Mouse (Mus musculus) testis, adult 2 months (tissue): ENCODE data around the gene Rnf180.
"Not testable (repeated sequence)": the region's sequence is repeated elsewhere in the genome, so short reads cannot be mapped to it uniquely, and the experiment has no call there.

Experiments
- CTCF ChIP-seq: fragments of 200-500 bp; IDR thresholded peaks from 2 replicates; pipeline ENCODE4 v1.5.1; 2012; ENCODE audit warnings: low read depth, mild to moderate bottlenecking, inconsistent platforms, low read length, moderate library complexity; ENCODE audit not compliant: control insufficient read depth, insufficient read depth, insufficient replicate concordance
- POLR2A ChIP-seq: fragments of 200-500 bp; IDR thresholded peaks from 2 replicates; pipeline ENCODE4 v1.6.1; 2012; ENCODE audit warnings: low read depth, mild to moderate bottlenecking, inconsistent platforms, low read length, moderate library complexity; ENCODE audit not compliant: control insufficient read depth

GRCm38 (mm10) chr13:105310562-105310961, 15.9 kb upstream of the Rnf180 start:
- TF ChIP-seq POLR2A, CTCF: not testable (repeated sequence)
